Mouse (Mus musculus): ENCODE data around the gene Relch. TPM values are rescaled to one million over a fixed set of nuclear protein-coding genes. Genes with fewer than 3 reads are reported as not detected.
"Not testable (repeated sequence)": the region's sequence is repeated elsewhere in the genome, so short reads cannot be mapped to it uniquely, and the experiment has no call there.

Gene Relch
- total RNA-seq, 2 experiments from 2014 or later = 102 to 115 TPM

DNA sequence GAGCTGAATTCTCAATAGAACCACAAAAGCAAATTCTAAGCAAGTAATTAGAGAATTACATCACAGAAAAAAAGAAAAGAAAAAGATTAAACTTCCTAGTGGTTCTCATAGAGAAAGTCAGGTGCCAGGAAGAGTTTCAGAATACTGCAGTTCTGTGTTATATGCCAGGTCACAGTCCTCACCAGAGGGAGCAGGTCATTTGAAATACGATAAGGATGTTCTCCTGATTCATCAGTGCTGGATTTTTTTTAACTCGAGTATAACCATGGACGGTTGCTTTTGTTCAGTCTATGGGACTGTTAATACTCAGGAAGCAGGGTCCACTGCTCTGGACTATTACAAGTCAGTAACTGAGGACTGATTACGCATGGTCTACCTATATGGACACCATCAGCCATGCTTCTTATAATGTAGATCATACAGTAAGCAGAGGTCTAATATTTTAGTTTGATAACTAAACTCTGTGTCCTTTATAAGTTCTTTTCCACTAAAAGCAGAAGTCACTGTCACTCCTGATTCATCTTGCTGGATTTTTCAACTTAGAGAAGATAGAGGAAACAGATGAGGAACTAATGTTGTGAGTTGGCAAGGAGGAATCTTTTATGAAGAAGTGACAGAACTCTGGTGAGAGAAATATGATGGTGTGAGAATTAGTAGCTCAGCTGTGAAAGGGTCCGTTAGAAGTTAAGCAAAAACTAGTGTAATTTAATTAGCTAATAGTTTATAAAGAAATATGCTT lies 83.4 kb downstream of the Relch start:
- no peak for DNase-seq

GRCm38 (mm10) chr1:105748091-105748799 lies 84.6 kb downstream of the Relch start:
- DNase-seq = no peak

- no peak for DNase-seq
These were observed 88.5 kb downstream of the Relch start for GRCm38 (mm10) chr1:105752196-105752595.

DNA sequence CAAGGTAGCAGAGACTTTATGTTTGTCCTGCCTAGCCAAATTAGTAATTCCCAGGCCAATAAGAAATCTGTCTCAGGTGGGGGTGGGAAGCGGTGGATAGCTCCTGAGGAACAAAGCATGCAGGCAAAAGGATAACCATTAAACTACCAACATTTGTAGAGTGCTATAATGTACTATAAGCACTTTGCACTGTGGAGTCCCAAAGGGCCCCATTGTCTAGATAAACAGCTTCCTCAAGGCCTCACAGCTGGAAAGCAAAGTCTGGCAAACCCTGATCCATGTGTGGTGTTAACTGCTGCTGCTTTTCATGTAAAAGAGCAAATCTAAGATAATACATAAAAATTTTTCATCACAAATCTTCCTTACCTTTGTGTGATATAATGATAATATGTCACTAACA lies 89.3 kb downstream of the Relch start:
- DNase-seq = no peak

DNA sequence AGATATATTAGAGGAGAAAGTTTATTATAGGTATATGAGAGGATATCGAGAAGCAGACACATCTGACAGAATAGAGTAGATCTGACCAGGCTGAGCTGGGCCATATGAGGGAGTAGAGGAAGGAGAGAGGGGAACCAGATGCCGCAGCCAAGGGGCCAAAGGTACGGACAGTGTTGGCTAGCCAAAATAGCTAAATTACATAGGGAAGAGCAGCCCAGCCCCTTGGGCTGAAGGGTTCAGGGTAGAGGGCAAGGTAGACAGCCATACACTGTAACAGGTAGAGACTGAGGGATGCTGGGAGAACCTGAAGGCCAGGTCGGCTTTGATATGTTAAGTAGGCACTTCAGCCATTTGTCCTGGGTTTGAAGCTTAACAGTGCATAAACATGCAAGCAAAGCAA lies 95.1 kb downstream of the Relch start:
- no peak for DNase-seq

GRCm38 (mm10) chr1:105759422-105760165 lies 95.9 kb downstream of the Relch start:
- no peak for DNase-seq

DNA sequence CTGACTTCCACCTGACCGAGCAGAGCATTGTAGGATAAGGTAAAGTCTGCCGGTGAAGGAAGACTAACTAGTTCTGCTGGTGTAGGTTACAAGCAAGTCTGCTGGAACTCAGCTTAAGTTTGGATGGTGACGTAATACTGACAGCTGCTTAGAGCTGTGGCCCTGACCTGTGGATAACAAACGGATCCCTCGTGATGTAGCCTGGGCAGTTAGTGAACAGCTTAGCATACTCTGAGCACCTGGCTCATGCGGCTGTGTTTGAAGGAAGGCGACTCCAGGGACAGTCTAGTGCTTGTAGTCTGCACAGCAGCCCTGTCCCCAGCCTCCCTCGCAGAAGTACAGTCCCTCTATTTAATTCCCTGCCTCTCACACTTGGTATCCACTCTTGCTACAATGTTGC lies 101.9 kb downstream of the Relch start:
- DNase-seq = no peak

GRCm38 (mm10) chr1:105766099-105766498 lies 102.4 kb downstream of the Relch start:
- not testable (repeated sequence) for DNase-seq

DNA sequence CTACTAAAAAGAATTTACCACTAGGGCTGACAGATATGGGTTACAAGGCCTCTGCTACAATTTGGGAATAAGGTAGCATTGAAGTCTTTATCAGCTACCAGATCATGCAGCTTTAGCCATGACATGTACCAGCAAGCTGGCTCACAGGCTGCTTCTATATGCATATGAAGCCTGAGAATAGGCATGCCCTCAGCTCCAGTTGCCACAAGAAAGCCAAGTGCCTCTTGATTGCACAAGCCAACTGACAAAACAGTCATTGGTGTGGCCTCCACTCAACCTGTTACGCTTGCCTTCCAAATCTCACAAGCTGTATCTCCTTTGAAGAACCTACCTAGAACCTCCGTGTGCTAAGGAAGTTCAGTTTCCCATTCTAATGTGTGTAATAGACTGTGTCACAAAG lies 104.7 kb downstream of the Relch start:
- no peak for DNase-seq

- DNase-seq = no peak
These were observed 107.0 kb downstream of the Relch start for GRCm38 (mm10) chr1:105770685-105771084.

GRCm38 (mm10) chr1:105776426-105776825 lies 112.8 kb downstream of the Relch start:
- DNase-seq = no peak

DNA sequence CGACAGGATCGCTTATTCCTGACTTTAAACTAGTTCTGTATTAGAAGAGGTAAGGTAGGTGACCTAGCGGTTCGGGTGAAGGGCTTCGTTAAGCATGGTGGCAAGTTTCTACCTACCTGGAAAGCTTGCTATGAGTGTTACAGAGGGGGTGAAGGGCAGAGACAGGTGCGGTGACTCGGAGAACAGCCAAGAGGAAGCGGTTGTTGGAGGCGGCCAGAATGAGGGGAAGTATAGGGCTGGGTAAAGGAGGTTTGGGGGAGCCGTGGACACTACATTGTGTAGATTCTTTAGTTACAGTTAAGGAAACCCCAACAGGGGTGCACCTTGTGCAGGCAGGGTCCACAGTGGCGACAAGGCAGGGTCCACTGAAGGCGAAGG lies 116.4 kb downstream of the Relch start:
- DNase-seq = no peak

DNA sequence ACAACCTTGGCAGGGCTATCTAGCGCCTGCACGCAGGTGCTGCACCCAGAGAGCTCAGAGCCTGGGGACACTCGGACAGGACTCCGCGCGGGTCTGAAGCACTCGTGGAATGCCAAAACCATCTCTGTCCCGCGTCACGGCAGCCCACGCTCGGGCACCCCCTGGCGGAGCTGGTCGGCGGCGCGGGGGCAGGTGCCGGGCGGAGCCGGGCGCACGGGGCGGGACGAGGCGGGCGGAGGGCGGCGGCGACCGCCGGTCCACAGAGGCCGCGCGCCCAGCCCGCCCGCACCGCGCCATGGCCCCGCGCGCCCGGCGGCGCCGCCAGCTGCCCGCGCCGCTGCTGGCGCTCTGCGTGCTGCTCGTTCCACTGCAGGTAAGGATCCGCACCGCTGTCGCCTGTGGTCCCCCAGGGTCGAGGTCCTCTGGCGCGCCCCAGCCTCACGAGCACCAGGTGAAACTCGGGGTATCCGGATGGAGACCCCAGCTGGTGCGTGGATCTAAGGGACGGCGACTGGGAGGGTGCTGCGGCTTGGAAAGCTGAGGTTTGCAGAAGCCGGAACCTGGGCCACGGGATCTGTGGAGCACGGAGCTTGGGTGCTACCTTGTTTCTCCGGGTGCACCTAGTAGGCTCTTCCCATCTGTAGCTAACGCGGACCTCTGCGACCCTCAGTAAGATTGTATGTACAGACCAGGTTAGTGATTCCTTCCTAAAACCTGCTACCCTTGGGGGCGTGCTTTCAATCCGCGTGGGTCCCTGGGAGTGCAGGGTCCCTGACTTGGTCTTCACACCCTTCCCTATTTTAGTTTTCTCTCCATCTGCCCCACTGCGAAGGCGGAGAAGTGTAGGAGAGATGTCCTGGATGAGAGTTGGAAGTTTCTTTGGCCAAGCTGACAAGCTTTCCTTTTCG lies 117.0 kb downstream of the Relch start, which contains the start of gene Tnfrsf11a:
Gene Tnfrsf11a, plus strand, starts transcription at position 262 of the 908 bp plus-strand sequence.
- peak; percentile 47 to 53 for DNase-seq

- peak in 1 of 2 experiments; percentile 2 for DNase-seq
These were observed 117.9 kb downstream of the Relch start for GRCm38 (mm10) chr1:105781391-105782146.

DNA sequence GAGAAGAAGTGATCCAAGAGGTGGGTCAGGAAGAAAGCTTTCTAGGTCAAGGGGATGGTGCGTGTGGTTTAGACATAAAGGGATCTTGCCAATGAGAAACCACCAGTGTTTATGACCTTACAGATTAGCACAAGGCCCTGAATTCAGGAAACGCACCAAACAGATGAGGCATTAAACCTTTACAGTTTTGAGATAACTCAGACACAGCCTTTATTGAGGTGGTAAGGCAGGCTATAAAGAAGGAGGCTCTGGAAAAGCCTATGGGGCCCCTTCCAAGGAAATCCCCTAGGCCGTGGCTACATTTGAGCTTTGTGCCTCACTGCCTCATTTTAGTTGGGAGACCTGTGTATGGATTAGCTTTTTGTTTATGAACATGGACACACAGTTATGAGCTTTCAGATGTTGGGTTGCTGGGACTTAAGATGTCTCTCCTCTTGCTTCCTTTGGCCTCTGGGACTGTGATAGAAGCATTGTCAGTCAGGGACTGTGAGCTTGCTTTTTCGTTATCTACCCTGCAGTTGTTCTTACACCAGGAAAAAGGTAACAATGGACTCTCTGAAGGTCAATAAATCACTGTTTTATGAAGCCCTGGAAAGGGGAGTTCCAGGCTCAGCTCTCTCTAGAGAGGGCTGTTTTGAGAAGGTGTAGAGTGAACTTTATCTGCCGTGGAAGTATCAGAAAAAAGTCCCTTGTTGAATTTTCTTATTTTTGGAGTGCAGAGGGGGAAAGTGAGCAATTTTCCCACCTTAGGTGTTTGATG lies 120.8 kb downstream of the Relch start:
- DNase-seq = no peak

- DNase-seq = no peak
These were observed 121.5 kb downstream of the Relch start for GRCm38 (mm10) chr1:105785146-105785545.

- DNase-seq = no peak
These were observed 123.2 kb downstream of the Relch start for GRCm38 (mm10) chr1:105786731-105787357.

- no peak for DNase-seq
These were observed 126.4 kb downstream of the Relch start for GRCm38 (mm10) chr1:105790103-105790502.

- no peak for DNase-seq
These were observed 131.0 kb downstream of the Relch start for GRCm38 (mm10) chr1:105794670-105795069.

DNA sequence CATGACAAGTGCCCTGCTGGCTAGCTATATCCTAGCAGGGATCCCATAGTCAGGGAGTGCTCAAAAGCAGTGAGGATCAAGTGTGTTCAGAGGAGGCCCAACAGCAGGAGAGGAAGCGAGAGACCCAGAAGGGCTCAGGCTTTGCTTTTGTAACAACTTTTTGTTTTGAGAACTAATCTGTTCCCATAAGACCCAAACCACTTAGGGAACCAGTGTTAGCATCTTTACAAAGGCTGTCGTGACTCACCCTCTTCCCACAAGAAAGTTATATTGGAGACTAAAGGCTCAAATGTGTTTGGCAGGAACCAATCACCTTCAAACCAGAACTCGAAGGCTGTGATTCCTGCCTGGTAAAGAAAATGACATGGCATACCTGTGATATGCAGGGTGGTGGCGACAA lies 132.0 kb downstream of the Relch start:
- DNase-seq = no peak

Data from layer of hippocampus, postnatal 36 days (tissue).